Mouse (Mus musculus): Measurements from ENCODE around the gene Apobec2. TPM values are rescaled to one million over a fixed set of nuclear protein-coding genes. Genes with fewer than 3 reads are reported as not detected.

Gene Apobec2
- polyA plus RNA-seq, 1 experiment from 2014 or later, result 7.2 TPM

GRCm38 (mm10) chr17:48426991-48427750, 5.6 kb downstream of the Apobec2 start:
- Histone ChIP-seq H3K4me2 (replicated peaks; ENCODE audit: low read depth) (no peak overlapping the region), H3K9ac (ENCODE audit: low read length) (no peak overlapping the region), H3K27ac (replicated peaks) (peak overlapping the region; percentile 63), H3K4me1 (replicated peaks; ENCODE audit: control insufficient read depth, insufficient read depth) (peaks cover 3% of the 10 kb centered on the region), H3K36me3 (ENCODE audit: control insufficient read depth, insufficient read depth, low read length) (no peaks in the 10 kb centered on the region), H3K9me3 (ENCODE audit: control insufficient read depth, low read length) (no peaks in the 10 kb centered on the region), H3K4me3 (ENCODE audit: low read depth, low read length) (no peak overlapping the region), H3K27me3 (ENCODE audit: control insufficient read depth, insufficient read depth, low read length) (no peaks in the 10 kb centered on the region)
- peak; percentile 60 for DNase-seq (ENCODE audit: low spot score)
- no peak for TF ChIP-seq CTCF (IDR thresholded peaks at IDR 0.05; ENCODE audit: low read depth)
- no peak for TF ChIP-seq EP300 (optimal IDR thresholded peaks at IDR 0.05)
- 52% methylated on average over 13 of the region's 13 CpGs for WGBS
- ATAC-seq (ENCODE audit: low FRiP score, low TSS enrichment), result peak; percentile 38; the same call in 1 of the 2 replicates

GRCm38 (mm10) chr17:48425823-48426612, 6.7 kb downstream of the Apobec2 start:
- no peaks in the 10 kb centered on the region for H3K36me3 ChIP-seq (ENCODE audit: control insufficient read depth, insufficient read depth, low read length)
- no peaks in the 10 kb centered on the region for H3K9me3 ChIP-seq (ENCODE audit: control insufficient read depth, low read length)
- no peaks in the 10 kb centered on the region; the same call in none of the 2 replicates for H3K4me1 ChIP-seq (replicated peaks; ENCODE audit: control insufficient read depth, insufficient read depth)
- DNase-seq (ENCODE audit: low spot score) (peak; percentile 64), ATAC-seq (ENCODE audit: low FRiP score, low TSS enrichment) (peak; percentile 70)
- H3K4me2 ChIP-seq (replicated peaks; ENCODE audit: low read depth), result no peak overlapping the region
- no peak overlapping the region for H3K9ac ChIP-seq (ENCODE audit: low read length)
- H3K27ac ChIP-seq (replicated peaks), result peak overlapping the region; percentile 78
- TF ChIP-seq EP300 (optimal IDR thresholded peaks at IDR 0.05) (no peak), CTCF (IDR thresholded peaks at IDR 0.05; ENCODE audit: low read depth) (no peak)
- WGBS, result 20% methylated on average over 9 of the region's 9 CpGs
- no peaks in the 10 kb centered on the region for H3K27me3 ChIP-seq (ENCODE audit: control insufficient read depth, insufficient read depth, low read length)
- no peak overlapping the region for H3K4me3 ChIP-seq (ENCODE audit: low read depth, low read length)

- Histone ChIP-seq H3K9me3 (ENCODE audit: control insufficient read depth, low read length) (no peaks in the 10 kb centered on the region), H3K4me3 (ENCODE audit: low read depth, low read length) (no peak overlapping the region), H3K27ac (replicated peaks) (no peak overlapping the region), H3K27me3 (ENCODE audit: control insufficient read depth, insufficient read depth, low read length) (no peaks in the 10 kb centered on the region), H3K4me2 (replicated peaks; ENCODE audit: low read depth) (no peak overlapping the region), H3K36me3 (ENCODE audit: control insufficient read depth, insufficient read depth, low read length) (no peaks in the 10 kb centered on the region), H3K4me1 (replicated peaks; ENCODE audit: control insufficient read depth, insufficient read depth) (no peaks in the 10 kb centered on the region; the same call in none of the 2 replicates), H3K9ac (ENCODE audit: low read length) (no peak overlapping the region)
- no peak for ATAC-seq (ENCODE audit: low FRiP score, low TSS enrichment)
- 76% methylated on average over 9 of the region's 9 CpGs for WGBS
- no peak for TF ChIP-seq EP300 (optimal IDR thresholded peaks at IDR 0.05)
- TF ChIP-seq CTCF (IDR thresholded peaks at IDR 0.05; ENCODE audit: low read depth), result no peak
- DNase-seq (ENCODE audit: low spot score), result no peak
Measured at GRCm38 (mm10) chr17:48424237-48424636, 8.5 kb downstream of the Apobec2 start.

DNA sequence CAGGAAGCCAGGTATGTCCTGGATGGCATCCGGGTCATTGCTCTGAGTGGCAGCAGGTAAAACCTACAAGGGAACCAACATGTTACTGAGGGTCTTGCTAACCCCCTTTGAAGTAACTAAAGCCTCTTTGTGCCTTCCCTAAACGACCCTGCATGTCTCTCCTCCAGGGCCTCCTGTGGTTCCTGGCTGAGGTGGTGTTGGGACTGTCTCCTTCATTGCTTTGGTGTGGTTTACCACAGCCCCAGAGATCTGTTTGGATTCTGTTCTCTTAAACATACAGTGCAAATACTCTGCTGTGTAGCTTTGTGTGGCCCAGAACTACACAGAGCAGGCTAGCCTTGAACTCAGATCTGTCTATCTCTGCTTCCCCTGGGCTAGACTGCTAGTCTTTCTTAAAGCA, 13.2 kb downstream of the Apobec2 start:
- WGBS, result 61% methylated on average over 2 of the region's 2 CpGs
- TF ChIP-seq CTCF (IDR thresholded peaks at IDR 0.05; ENCODE audit: low read depth) (no peak), EP300 (optimal IDR thresholded peaks at IDR 0.05) (no peak)
- Histone ChIP-seq H3K4me3 (ENCODE audit: low read depth, low read length) (no peak overlapping the region), H3K27me3 (ENCODE audit: control insufficient read depth, insufficient read depth, low read length) (no peaks in the 10 kb centered on the region), H3K27ac (replicated peaks) (no peak overlapping the region), H3K9ac (ENCODE audit: low read length) (no peak overlapping the region), H3K4me2 (replicated peaks; ENCODE audit: low read depth) (no peak overlapping the region), H3K36me3 (ENCODE audit: control insufficient read depth, insufficient read depth, low read length) (peaks cover 7% of the 10 kb centered on the region), H3K4me1 (replicated peaks; ENCODE audit: control insufficient read depth, insufficient read depth) (no peaks in the 10 kb centered on the region), H3K9me3 (ENCODE audit: control insufficient read depth, low read length) (no peaks in the 10 kb centered on the region)
- DNase-seq (ENCODE audit: low spot score), result no peak
- ATAC-seq (ENCODE audit: low FRiP score, low TSS enrichment), result no peak

DNA sequence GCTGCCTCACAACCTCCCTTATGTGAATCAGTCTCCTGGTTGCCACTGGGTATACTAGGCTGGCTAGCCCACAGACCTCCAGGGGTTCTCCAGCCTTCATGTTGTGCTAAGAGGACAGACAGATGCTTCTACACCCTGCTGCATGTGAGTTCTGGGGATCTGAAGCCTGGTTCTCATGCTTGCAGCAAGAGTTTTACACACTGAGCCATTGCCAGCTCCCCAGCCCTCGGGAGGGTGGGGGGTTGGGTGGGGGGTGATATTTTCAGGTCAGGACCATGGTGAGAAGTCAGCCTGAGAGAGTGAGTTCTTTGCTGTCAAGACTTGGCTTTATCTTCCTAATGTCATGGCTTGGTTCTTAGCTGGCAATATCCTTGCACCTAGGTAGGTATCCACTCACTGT, 13.9 kb downstream of the Apobec2 start:
- TF ChIP-seq EP300 (optimal IDR thresholded peaks at IDR 0.05), result no peak
- TF ChIP-seq CTCF (IDR thresholded peaks at IDR 0.05; ENCODE audit: low read depth), result no peak
- no peak for DNase-seq (ENCODE audit: low spot score)
- no peaks in the 10 kb centered on the region for H3K27me3 ChIP-seq (ENCODE audit: control insufficient read depth, insufficient read depth, low read length)
- ATAC-seq (ENCODE audit: low FRiP score, low TSS enrichment), result no peak
- H3K36me3 ChIP-seq (ENCODE audit: control insufficient read depth, insufficient read depth, low read length), result peaks cover 7% of the 10 kb centered on the region
- no peaks in the 10 kb centered on the region for H3K9me3 ChIP-seq (ENCODE audit: control insufficient read depth, low read length)
- peak overlapping the region; percentile 53; the same call in 1 of the 2 replicates for H3K27ac ChIP-seq (replicated peaks)
- WGBS, result 73% methylated on average over 1 of the region's 1 CpGs
- no peak overlapping the region for H3K9ac ChIP-seq (ENCODE audit: low read length)
- no peak overlapping the region for H3K4me2 ChIP-seq (replicated peaks; ENCODE audit: low read depth)
- H3K4me3 ChIP-seq (ENCODE audit: low read depth, low read length), result no peak overlapping the region
- H3K4me1 ChIP-seq (replicated peaks; ENCODE audit: control insufficient read depth, insufficient read depth), result no peaks in the 10 kb centered on the region

All from stomach, postnatal 0 days (tissue).